Mouse (Mus musculus): Measurements from ENCODE around the gene Rec114.

Gene Rec114

DNA sequence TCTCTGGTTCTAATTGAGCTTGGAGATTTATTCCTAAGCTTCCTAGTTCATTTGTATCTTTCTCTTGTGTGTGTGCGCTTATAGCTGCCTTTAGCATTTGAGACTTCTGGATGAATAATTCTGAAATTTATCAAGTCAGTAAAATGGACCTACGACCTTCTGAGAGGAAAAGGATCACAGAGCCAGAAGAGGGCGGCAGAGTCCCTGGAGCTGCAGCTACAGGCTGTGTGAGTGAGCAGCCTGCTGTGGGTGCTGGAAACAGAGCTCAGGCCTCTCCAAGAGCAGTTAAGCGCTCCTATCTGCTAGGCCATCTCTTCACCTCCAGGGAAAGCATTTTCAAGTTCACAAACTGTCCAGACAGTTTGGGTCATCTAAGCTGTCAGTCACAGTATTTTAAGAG is 81.8 kb downstream of the Rec114 start:
- no peak for DNase-seq (ENCODE audit: low spot score in 2 of 2)

DNA sequence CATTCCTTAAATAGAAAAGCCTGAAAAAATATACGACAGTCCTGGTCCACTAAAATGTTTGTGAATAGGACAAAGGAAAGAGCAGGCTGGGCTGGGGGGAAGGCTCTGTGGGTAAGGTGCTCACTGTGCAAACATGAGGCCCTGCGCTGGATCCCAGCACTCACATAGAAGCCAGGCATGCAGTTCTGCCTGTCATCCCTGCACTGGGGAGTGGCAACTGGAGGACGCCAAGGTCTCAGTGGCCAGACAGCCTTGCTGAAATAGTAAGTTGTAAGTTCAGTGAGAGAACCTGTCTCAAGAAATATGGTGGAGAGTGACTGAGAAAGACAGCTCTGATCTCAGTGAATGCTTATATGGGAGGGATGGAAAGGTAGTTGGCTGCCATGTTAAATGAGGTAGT is 83.1 kb downstream of the Rec114 start:
- DNase-seq (ENCODE audit: low spot score in 2 of 2), result no peak

DNA sequence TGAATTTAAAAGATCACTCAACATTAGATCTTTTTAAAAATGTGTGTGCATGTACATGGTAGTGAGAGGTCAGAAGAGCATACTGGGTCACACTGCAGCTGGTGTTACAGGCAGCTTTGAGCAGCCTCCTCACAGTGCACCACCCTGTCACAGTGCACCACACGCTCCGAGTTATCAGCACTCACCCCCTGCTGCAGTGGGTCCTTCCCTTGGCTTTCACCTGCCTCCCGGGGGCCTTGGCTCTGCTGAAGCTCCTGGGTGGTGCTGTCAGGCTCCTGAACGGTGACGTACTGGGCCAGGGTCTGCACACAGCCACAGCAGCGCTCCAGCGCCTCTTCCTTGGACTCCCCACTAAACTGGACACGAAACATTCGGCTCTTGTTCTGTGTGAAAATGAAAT is 83.8 kb downstream of the Rec114 start:
- no peak for DNase-seq (ENCODE audit: low spot score in 2 of 2)

DNA sequence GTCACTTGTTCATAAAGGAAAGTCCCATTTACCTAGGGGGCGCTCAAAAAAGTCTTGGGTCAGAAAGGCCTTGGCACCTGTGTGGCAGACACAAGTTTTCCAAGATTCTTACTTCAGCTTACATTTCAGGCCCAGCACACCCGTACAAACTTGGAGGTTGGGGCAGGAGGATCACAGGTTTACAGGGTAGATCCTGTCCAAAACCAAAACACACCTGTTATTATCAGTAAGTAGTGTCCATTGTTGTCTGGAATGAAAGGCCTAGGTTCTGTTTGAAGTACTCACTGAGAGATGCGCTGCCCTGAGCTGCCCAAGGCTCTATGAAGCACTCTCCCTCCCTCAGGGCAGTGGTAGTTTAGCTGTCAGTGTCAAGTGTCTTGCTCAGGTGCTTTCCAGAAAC is 84.4 kb downstream of the Rec114 start:
- no peak for DNase-seq (ENCODE audit: low spot score in 2 of 2)

DNA sequence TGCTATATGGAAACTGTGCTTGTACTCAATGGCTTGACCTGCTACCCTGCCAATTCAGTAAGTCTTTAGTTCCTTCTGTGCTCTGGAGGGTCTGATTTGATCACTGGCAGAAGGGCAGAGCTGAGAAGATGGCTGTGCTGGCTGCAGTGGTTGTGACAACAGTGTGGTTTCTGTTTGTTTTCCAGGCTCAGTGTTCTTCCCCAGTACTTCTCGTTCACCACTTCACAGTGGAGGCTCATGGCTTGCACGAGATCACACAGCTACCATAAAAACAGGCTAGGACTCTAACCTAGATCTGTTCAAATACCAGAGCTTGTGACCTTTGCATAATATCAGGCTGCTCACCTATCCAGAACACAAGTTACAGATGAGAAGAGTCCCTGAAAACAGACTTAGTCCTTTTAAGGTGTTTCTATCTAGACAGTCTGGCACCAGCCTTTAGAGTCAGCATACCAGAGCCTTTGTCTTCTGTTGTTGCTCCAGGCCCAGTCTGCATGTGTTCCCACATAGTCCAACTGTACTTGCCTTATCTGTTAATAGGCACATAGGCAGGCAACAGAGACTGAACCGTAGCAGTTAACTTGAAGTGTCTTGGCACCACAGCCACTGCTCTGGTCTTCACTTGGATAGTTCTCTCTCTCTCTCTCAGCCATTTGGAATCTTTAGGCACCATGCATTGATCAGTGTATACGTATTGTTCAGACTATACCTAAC is 85.0 kb downstream of the Rec114 start:
- DNase-seq (ENCODE audit: low spot score in 2 of 2), result no peak

DNA sequence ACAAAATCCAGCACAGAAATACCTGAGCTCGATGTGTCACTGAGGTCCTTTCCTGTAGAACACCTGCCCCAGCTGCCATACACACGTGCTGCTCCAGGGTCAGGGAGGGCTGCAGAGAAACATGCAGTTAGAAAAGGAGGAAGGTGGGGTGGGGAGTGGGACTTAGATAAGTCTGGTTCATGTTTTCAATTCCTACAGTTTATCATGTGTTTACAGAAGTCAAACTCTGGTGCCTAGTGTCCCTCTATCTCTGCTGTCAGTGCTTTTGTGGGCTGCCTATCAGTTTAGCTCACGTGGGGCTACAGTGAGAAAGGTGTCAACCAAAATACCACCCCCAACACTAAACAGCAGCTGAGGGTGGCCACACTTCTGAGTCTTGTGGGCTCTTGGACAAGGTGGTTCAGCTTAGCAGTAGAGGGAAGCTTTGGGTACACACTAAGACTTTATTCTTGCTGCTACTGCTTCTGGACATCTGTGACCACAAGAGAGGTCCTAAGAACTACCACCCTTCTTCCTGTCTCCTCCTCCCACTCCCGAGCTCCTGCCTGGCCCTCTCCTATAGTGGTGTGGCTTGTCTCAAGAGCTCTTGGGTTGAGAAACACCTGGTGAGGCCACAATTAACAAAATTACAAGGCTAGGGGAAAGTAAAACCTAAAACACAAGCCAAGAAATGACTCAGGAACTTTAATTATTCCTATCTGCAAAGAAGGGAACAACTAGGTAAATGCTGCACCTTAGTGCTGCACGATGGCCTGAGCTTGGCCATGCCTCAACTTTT is 85.8 kb downstream of the Rec114 start:
- no peak for DNase-seq (ENCODE audit: low spot score in 2 of 2)

DNA sequence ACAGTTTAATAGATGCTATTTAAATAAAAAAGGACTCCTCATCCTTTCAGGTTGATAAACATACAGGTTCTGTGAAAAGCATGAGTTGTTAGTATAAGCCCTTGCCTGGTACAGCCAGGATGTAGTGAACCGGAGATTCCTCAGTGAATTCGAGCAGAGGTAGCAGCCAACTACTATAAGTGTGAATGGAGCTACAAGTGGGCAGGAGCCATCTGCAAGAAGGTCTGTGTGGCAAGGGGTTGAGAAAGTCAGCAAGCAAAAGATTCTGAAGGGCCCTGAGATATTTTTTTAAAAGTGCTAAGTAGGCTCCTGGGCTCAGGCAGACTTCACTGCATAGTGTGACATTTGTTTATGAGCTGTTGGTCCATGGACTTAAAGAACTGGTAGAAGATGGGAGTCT is 86.9 kb downstream of the Rec114 start:
- DNase-seq (ENCODE audit: low spot score in 2 of 2), result no peak

DNA sequence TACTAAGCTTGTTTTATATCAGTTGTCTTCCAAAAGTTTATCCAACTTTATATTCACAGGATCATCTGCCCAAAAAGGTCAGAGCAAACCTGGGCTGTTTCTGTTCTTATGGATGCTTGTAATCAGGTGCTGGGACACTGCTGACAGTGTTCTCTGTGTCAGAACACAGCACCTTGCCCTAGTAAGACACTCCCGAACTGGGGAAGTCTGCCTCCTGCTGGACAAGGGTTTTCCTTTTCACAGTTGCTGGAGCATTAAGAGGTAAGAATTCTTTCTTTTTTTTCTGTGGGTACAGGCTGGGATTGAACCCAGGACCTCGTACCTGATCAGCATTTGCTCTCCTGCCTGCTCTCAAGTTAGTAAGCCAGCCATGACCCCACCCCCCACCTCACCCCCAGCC is 87.4 kb downstream of the Rec114 start:
- DNase-seq (ENCODE audit: low spot score in 2 of 2), result no peak

DNA sequence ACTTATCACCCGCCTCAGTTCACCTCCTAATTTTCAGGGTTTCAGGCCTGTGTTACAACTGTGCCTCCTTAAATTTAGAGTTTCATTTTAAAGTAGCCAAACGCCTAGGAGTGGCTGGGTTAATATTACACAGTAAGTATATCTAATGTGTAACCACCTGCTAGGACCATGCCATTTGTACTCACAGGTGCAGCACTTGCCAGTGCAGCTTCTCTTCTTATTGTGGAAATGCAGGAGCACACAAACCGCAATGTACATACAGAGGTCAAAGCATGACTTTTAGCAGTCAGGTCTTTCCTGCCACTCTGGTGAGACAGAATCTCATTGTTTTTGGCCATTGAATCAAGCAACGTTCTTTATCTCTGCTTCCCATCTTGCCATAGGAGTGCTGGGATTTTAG is 89.3 kb downstream of the Rec114 start:
- DNase-seq (ENCODE audit: low spot score in 2 of 2), result no peak

DNA sequence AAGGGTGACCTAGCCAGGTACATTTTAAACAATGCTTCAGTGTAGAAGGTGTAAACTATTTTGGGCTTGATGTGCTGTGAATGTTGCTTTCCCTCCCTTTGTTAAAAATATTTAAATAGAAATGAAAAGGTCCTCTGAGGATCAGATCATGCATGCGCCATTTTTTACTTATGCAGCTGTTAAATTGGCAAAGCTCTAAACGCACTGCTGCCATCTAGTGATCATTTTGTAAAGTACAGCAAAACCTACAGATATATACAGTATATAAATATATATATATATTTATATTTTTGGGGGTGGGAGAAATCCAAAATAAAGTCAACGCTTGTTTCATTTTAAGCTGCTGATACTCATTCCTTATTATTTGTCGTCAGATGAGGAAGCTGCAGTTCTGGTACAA is 91.8 kb downstream of the Rec114 start:
- no peak for DNase-seq (ENCODE audit: low spot score in 2 of 2)

DNA sequence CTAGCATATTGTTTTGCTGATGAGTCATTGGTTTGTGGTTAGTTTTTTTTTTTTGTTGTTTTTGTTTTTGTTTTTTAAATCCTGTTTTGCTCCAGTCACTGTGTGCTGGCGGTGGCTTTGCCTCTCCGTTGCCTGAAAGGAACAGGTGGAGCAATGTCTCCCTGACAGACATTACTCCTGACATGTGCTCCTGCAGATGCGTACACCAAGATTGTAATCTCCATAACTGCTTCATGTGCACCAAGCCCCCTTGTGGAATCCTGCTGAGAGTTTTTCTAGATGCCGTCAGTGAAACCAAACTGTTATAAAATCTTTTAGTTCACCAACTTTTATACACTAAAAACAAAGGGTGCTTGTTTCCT is 94.5 kb downstream of the Rec114 start:
- DNase-seq (ENCODE audit: low spot score in 2 of 2), result no peak

DNA sequence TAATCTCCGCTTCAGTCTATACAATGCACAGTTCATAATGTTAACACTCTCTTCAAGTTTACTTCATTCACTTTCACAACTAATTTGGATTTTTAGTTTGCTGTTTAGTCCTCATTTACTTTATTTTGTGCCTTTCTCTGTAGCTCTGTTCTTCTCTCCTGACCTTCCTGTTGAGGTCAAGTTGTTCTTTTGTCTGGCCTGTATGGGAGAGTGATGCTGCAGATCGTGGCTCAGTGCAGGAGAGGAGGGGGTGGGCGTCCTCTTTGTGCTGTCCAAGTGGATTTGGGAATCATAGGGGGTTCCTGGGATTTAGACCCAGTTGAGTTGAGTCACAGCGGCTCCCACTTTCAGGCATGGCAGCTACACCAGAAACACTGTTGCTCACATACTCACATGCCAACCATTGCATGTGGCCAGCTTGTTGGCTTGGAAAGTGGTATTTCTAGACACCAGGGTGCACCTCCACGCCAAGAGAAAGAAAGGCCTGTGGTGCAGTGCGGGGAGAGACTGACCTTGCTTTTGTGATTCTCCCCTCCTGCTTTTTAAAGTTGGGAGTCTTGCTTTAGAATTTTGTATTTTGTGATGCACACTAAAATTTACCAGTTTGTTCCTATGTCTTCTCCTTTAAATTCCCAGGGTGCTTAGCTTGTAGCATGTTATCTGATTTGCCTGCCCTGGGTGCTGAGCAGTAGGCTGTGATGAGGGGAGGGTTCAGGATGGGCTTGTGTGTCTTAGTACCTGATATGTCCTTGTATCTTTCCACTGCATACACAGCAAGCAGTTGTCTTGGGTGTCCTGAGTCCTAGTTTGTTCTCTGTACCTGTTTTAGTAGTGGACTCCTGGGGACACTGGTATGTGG is 95.1 kb downstream of the Rec114 start:
- no peak for DNase-seq (ENCODE audit: low spot score in 2 of 2)

DNA sequence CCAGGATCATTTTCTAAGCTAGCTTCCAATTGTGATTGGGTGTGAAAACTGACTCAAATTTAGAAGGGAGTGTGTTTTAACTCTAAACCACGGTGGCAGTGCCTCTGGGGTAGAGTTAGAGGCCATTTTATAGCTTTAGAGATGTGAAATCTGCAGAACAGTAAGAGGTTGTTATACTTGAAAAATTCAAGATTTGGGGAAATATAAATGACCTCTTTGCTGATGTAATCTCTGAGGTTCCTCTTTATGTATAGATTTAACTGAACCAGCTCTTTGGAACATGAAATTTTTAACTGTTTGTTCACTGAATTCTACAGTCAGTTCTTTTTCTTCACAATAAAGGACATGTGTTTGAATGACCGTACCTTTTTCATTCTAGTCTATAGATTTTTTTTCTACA is 113.3 kb downstream of the Rec114 start:
- no peak for DNase-seq (ENCODE audit: low spot score in 2 of 2)

DNA sequence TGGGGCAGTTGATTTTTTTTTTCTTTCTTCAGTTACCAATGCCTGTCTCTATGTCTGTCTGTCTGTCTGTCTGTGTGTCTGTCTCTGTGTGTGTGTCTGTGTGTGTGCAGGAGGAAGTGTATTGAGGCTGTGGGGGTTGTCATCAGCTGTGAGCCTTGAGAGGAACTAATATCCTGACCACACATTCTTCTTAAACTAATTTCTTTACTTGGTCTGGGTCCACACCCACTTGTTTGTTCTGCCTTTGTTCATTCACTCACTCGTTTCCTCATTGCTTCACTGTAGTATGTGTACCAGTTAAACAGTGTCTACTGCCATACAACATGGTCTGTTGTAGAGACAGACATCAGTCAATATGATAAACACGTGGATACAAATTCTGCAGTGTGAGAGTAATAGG is 116.6 kb downstream of the Rec114 start:
- DNase-seq (ENCODE audit: low spot score in 2 of 2), result no peak

DNA sequence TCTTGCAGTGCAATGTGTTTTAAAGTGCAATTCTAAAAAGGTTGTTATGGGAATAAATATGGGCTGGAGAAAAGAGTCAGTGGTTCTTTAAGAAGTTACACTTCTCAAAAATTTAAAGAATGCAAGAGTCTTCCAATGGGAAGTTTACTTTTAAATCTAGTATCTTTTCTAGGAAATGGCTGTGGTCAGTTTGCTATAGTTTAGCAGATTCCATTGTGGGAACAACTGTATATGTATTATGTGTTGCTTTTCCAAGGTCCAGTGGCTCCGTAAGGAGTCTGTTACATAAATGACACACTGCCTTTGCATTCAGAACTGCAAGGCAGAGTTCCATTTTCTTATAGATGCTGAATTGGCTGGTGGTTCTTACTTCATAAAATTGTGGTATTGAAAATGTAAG is 120.8 kb downstream of the Rec114 start:
- DNase-seq (ENCODE audit: low spot score in 2 of 2), result no peak

DNA sequence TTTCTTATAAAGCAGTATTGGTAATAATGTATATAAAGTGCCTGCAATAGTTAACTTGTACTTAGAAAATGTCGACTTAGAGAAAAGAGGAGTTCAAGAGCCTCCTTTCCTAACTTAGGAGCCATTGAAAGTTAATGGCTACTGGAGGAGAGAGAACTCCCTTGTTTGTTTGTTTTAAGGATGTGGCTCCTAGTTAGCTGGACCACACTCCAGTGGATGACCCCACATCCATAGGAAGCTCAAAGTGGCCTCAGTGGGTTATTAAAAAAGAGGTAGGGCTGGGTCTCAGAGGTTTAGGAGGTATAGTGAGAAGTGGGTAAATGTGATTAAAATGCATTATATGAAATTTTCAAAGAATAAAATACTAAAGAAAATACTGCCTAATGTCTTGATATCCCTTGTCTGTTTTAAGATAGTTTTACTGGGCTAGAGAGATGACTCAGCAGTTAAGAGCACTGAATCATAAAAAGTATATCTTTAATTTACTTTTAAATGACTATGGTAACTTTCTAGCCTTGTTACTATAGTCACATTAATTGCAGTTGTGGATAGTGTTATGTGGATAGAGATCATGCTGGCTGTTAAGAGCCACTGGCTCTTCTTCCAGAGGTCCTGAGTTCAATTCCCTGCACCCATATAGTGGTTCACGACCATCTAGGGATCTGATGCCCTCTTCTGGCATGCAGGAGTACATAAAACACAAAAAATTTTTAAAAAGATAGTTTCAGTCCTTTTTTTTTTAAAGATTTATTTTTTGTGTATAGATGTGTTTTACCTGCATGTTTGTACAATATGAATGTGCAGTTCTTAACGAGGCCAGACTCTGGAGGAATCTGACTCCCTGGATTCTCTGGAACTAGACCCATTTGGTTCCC is 128.5 kb downstream of the Rec114 start:
- DNase-seq (ENCODE audit: low spot score in 2 of 2), result no peak

DNA sequence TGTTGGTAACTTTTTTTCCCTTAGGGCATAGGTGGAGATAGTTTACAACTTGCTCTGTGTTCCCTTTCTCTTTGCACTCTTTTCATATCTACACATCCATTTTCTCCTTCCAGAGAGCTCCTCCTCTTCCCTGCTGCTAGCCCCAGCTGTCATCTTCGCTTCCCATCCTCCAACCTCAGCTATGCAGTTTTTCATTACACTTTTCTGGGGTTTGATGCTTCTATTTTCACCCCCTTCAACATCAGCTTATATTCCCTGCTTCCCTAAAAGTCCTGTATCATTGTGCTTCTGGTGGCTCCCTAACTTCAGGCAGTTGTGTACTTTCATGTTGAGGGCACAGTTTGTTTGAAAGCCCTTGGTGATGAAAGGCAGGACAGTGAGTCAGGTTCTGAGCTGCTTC is 130.0 kb downstream of the Rec114 start:
- no peak for DNase-seq (ENCODE audit: low spot score in 2 of 2)
